Mouse (Mus musculus): ENCODE measurements around the gene Nek6.

DNA sequence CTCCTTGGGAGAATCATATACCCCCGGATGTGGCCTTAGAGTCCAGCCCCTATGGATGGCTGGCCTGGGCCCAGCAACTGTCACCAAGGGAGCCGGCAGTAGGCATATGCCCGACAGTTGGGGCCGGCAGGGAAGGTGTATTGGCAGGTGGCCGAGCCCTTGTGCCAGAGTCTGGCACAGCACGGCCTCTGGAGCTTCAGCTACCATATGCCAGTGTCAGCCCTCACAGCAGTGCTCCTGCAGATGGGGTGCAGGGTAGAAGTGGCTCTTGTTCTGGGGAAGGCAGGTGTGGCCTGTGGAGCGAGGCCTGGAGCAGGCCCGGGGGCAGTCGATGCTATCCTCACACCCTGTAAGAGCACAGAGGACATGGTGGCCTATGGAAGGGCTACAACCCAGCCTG is 28.2 kb downstream of the Nek6 start:
- TF ChIP-seq CTCF (IDR thresholded peaks at IDR 0.05; ENCODE audit: low read depth) (no peak), EP300 (optimal IDR thresholded peaks at IDR 0.05) (no peak)

Measured in stomach, postnatal 0 days (tissue).